Mouse (Mus musculus) hindbrain, embryonic 16.5 days (tissue): ENCODE results near the gene Gm17535. TPM values are rescaled to one million over a fixed set of nuclear protein-coding genes. Genes with fewer than 3 reads are reported as not detected.
"Not testable (repeated sequence)": the region's sequence is repeated elsewhere in the genome, so short reads cannot be mapped to it uniquely, and the experiment has no call there.

Experiments
- ATAC-seq: fragments of 200-750 bp; cut with Nextera tagmentation; 2 replicates; pipeline ENCODE4 v1.8.0; 2017; ENCODE audit warnings: moderate TSS enrichment, moderate library complexity
- H3K27ac ChIP-seq: fragments of 300-500 bp; sonication (generic); 2 replicates; pipeline ENCODE4 v1.5.1; 2014; ENCODE audit warnings: low read depth, mild to moderate bottlenecking, control low read depth, low read length, moderate library complexity
- H3K27me3 ChIP-seq: fragments of 300-500 bp; sonication (generic); replicated peaks from 2 replicates; pipeline ENCODE4 v1.6.1; 2014; ENCODE audit warnings: low read length; ENCODE audit not compliant: control insufficient read depth, insufficient read depth
- H3K36me3 ChIP-seq: fragments of 300-500 bp; sonication (generic); 2 replicates; pipeline ENCODE4 v1.6.1; 2014; ENCODE audit warnings: mild to moderate bottlenecking, low read length, moderate library complexity, mixed read lengths; ENCODE audit not compliant: control insufficient read depth, insufficient read depth
- H3K4me1 ChIP-seq: fragments of 300-500 bp; sonication (generic); 2 replicates; pipeline ENCODE4 v1.6.1; 2014; ENCODE audit warnings: low read depth, low read length; ENCODE audit not compliant: control insufficient read depth, insufficient read depth
- H3K4me2 ChIP-seq: fragments of 300-500 bp; sonication (generic); 2 replicates; pipeline ENCODE4 v1.6.1; 2014; ENCODE audit warnings: mild to moderate bottlenecking, low read length, control low read depth, moderate library complexity
- H3K4me3 ChIP-seq: fragments of 300-500 bp; sonication (generic); 2 replicates; pipeline ENCODE4 v1.5.1; 2014; ENCODE audit warnings: mild to moderate bottlenecking, low read length, control low read depth, moderate library complexity
- H3K9ac ChIP-seq: fragments of 300-500 bp; sonication (generic); 2 replicates; pipeline ENCODE4 v1.6.1; 2014; ENCODE audit warnings: low read depth, mild to moderate bottlenecking, control low read depth, low read length, moderate library complexity
- H3K9me3 ChIP-seq: fragments of 300-500 bp; sonication (generic); 2 replicates; pipeline ENCODE4 v1.6.1; 2014; ENCODE audit warnings: mild to moderate bottlenecking, low read length, moderate library complexity; ENCODE audit not compliant: control insufficient read depth
- WGBS: fragments of 180-500 bp; shearing (Covaris S2); extraction: QIAGEN DNeasy Blood & Tissue Kit; methylation state at CpG from one replicate; pipeline ENCODE4 v1.1.7; 2014; 5-methylcytosine and 5-hydroxymethylcytosine counted together
- polyA plus RNA-seq: library from polyadenylated mRNA; unstranded; fragments of >200 nt; fragmentation: Nextera tagmentation; extraction: Ambion mirVana; gene quantifications from 2 replicates; pipeline ENCODE4 v1.2.1, GENCODE M21; 2015

The Gm17535 gene
- polyA plus RNA-seq, 1 experiment from 2014 or later: not detected

GRCm38 (mm10) chr9:3023312-3023984 is 11.0 kb upstream of the Gm17535 start, which contains the start of gene Gm10718:
TSS of gene Gm10718 (plus strand) at chr9:3023547.
- not testable (repeated sequence) for H3K36me3 ChIP-seq, H3K9me3 ChIP-seq, H3K4me3 ChIP-seq, H3K27ac ChIP-seq, H3K4me2 ChIP-seq, ATAC-seq, H3K27me3 ChIP-seq, H3K9ac ChIP-seq, H3K4me1 ChIP-seq
- 70% methylated on average over 9 of the region's 13 CpGs for WGBS

- H3K9me3 ChIP-seq, H3K9ac ChIP-seq, H3K27me3 ChIP-seq, H3K36me3 ChIP-seq, H3K4me3 ChIP-seq, ATAC-seq, H3K27ac ChIP-seq, H3K4me2 ChIP-seq, H3K4me1 ChIP-seq: not testable (repeated sequence)
- WGBS: 74% methylated on average over 15 of the region's 16 CpGs
Observed at GRCm38 (mm10) chr9:3023985-3024648, 10.3 kb upstream of the Gm17535 start.

- not testable (repeated sequence) for H3K36me3 ChIP-seq, H3K27ac ChIP-seq, H3K4me1 ChIP-seq, ATAC-seq, H3K9me3 ChIP-seq, H3K27me3 ChIP-seq, H3K4me3 ChIP-seq, H3K9ac ChIP-seq, H3K4me2 ChIP-seq
- WGBS: 76% methylated on average over 12 of the region's 12 CpGs
Observed at GRCm38 (mm10) chr9:3024912-3025467, 9.4 kb upstream of the Gm17535 start, which contains the start of gene Gm10717. TSS of gene Gm10717 (plus strand) at chr9:3025417.

- not testable (repeated sequence) for ATAC-seq, H3K9me3 ChIP-seq, H3K4me2 ChIP-seq, H3K4me1 ChIP-seq, H3K36me3 ChIP-seq, H3K9ac ChIP-seq, H3K4me3 ChIP-seq, H3K27ac ChIP-seq, H3K27me3 ChIP-seq
- WGBS: 65% methylated on average over 4 of the region's 6 CpGs
Observed at GRCm38 (mm10) chr9:3025653-3026052, 8.7 kb upstream of the Gm17535 start.

GRCm38 (mm10) chr9:3026136-3026535 is 8.3 kb upstream of the Gm17535 start:
- ATAC-seq: not testable (repeated sequence)

GRCm38 (mm10) chr9:3026741-3027140 is 7.7 kb upstream of the Gm17535 start:
- H3K4me3 ChIP-seq, ATAC-seq, H3K36me3 ChIP-seq, H3K27me3 ChIP-seq, H3K27ac ChIP-seq, H3K4me2 ChIP-seq, H3K9ac ChIP-seq, H3K4me1 ChIP-seq, H3K9me3 ChIP-seq: not testable (repeated sequence)
- 72% methylated on average over 9 of the region's 9 CpGs for WGBS

More at GRCm38 (mm10) chr9:3026136-3026535, 8.3 kb upstream of the Gm17535 start:
- not testable (repeated sequence) for H3K27me3 ChIP-seq, H3K4me2 ChIP-seq, H3K27ac ChIP-seq, H3K9ac ChIP-seq, H3K36me3 ChIP-seq, H3K4me3 ChIP-seq, H3K9me3 ChIP-seq, H3K4me1 ChIP-seq
- WGBS: 73% methylated on average over 5 of the region's 5 CpGs

GRCm38 (mm10) chr9:3027200-3027599 is 7.2 kb upstream of the Gm17535 start:
- H3K4me3 ChIP-seq: not testable (repeated sequence)
- 74% methylated on average over 9 of the region's 9 CpGs for WGBS
- 0 out of 2 replicates have a peak, but pooled peaks have one; percentile 9 for ATAC-seq

GRCm38 (mm10) chr9:3029276-3030000 is 5.0 kb upstream of the Gm17535 start:
- WGBS: 70% methylated on average over 12 of the region's 16 CpGs
- not testable (repeated sequence) for H3K27ac ChIP-seq

More at GRCm38 (mm10) chr9:3027200-3027599, 7.2 kb upstream of the Gm17535 start:
- H3K36me3 ChIP-seq, H3K4me2 ChIP-seq, H3K27ac ChIP-seq, H3K4me1 ChIP-seq, H3K27me3 ChIP-seq, H3K9ac ChIP-seq, H3K9me3 ChIP-seq: not testable (repeated sequence)

More at GRCm38 (mm10) chr9:3029276-3030000, 5.0 kb upstream of the Gm17535 start:
- not testable (repeated sequence) for H3K36me3 ChIP-seq, H3K4me2 ChIP-seq, ATAC-seq, H3K4me3 ChIP-seq, H3K9me3 ChIP-seq, H3K27me3 ChIP-seq, H3K4me1 ChIP-seq, H3K9ac ChIP-seq
